Mouse (Mus musculus) urinary bladder, adult 18-20 months (tissue): ENCODE results near the gene Ints4.
A peak's percentile ranks its signal among the peaks of the same experiment; 100 is the strongest.
"Not testable (repeated sequence)": the region's sequence is repeated elsewhere in the genome, so short reads cannot be mapped to it uniquely, and the experiment has no call there.

Source experiments
- DNase-seq, 2 experiments: peaks; one replicate each; pipeline ENCODE4 v3.0.0; 2022; ENCODE audit warnings: low spot score in 2 of 2, mixed read lengths in 2 of 2

Ints4 gene

GRCm38 (mm10) chr7:97480821-97481339 is at the start of gene Ints4:
TSS of gene Ints4 (plus strand) at chr7:97480956.
- DNase-seq = peak; percentile 75 to 89

- DNase-seq = not testable (repeated sequence)
These were observed 47.2 kb upstream of the Ints4 start for GRCm38 (mm10) chr7:97433517-97433916.

DNA sequence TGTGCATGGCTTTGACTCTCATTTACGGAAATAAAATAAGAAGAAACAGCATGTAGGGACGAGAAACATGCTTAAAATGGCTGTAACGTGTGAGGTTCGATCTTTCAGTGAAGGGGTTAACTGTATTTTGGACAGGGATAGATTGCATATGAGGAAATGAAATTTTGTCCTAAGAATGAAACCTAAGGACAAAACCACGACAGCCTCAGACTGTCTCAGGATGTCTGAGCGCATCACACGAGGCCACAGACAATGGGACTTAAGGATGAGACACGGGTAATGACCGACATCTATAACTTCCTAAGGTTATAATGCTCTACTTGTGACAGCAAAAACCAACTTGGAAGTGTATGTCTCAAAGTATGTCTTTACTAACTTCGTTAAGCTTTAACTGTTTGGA is 46.2 kb upstream of the Ints4 start:
- no peak for DNase-seq

GRCm38 (mm10) chr7:97438986-97439385 is 41.8 kb upstream of the Ints4 start:
- no peak for DNase-seq

GRCm38 (mm10) chr7:97446171-97446925 is 34.4 kb upstream of the Ints4 start:
- no peak for DNase-seq

DNA sequence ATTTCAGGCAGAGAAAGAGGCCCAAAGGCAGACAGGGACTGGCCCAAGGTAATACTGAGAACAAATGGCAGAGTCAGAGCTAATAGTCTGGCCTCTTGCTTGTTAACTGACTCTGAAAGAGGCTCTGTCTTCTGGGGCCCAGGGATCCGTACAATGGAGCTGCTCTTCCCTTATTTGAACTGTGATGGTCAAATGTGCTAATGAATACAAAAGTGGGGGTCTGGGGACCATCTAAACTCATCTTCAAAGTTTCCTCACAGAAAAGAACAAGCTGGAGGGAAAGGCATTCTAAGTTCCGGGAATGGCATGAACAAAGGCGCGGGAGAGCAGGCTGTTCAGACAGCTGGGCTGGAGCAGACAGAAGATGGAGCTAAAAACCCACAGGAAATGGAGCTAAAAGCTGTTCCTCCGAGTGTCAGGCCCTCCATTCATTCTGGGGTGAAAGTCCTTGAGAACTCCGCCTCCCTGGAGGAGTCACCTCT is 33.7 kb upstream of the Ints4 start:
- no peak for DNase-seq

DNA sequence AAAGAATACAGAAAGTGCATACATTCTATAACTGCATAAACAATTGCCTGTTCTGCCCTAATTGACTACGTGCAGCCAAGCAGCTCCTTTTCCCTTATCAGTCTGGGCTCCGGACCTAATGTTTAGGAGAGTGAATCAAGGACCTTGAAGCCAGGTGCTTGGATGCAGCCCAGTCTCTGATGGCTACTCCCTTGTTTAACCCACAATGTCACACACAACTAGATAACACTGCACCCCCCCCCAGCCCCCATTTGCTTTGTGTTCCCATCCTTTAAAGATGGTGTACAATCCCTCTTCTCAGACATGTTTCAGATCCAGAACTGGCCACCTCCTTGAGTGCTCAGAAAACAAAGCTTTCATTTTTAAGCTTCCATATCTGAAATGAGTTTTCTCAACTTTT is 29.7 kb upstream of the Ints4 start, which contains the start of gene Kctd14:
Gene Kctd14, plus strand, starts transcription at position 301 of the 400 bp plus-strand sequence.
- DNase-seq = not testable (repeated sequence)

DNA sequence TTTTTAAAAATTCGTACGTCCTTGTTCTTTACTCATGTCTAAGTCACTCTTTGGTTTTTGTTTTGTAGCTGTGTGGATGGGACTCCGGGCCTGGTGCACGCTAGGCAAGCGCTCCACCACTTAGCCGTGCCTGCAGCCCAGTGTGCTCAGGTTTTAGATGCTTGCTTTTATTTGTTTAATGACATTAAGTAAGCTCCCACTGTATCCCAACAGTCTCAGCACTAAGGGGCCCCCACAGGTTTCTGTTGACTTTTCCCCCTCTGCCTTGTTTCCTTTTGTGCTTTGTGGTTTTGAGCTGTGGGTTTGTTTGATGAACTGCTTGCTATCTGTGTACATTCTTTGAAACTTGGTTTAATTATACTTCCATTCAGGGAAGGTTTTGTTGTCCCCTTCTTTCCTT is 28.6 kb upstream of the Ints4 start:
- no peak for DNase-seq

DNA sequence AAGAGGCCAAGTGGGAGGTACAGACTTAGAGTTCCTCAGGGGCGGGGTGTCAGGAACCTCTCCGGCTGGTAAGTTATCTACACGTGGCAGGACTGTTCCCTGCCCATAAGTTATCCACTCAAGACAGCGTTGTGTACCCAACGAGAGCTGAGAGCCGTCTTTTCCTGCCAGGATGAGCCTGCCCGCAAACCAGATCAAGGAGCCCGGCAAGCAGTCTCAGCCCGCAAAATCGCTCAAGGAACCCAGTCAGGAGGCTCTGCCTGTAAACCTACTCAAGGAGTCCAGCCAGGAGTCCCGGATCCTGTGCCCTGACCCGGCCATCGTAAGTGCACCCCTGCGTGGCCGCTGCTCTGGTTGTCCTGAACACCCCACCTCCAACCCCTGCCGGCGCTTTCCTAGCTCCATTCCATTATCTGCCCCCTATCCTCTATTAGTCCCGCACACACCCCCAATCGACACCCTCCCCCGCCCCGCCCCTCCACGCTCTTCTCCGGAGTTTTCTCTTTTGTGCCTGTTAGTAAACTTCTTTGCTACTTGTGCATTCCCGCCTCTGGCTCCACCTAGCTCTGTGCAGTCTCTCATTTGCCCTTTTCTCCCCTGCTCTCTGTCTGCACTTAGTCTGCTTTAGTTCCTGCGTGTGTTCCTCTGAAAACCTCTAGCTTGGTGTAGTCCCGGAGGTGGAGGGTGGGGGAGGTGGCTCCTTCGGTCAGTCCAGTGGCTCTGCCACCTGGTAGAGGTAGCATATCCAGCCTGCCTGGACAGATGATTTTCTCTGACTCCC is 27.4 kb upstream of the Ints4 start:
- DNase-seq = peak in 1 of 2 experiments; percentile 23

- DNase-seq = no peak
These were observed 26.0 kb upstream of the Ints4 start for GRCm38 (mm10) chr7:97454795-97455194.

DNA sequence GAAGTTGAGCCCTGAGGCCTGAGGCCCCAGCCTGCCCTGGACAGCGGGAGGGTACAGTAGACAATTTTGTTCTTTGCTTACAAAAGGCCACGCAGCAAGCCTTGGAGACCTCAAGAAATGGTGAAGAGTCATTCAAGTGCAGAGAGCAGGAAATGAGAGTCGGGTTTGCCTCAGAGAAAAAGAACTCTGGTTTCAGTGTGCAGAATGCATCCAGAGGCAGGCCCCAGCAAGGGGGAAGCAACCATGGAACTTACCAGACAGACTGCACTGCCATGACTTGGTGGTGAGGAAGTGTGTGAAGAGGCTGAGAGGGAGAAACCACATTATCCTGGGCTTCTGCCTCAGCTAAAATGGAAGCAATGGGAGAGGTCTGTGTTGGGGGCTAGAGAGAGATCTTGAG is 25.2 kb upstream of the Ints4 start:
- DNase-seq = no peak

GRCm38 (mm10) chr7:97473001-97473400 is 7.8 kb upstream of the Ints4 start:
- DNase-seq = no peak

DNA sequence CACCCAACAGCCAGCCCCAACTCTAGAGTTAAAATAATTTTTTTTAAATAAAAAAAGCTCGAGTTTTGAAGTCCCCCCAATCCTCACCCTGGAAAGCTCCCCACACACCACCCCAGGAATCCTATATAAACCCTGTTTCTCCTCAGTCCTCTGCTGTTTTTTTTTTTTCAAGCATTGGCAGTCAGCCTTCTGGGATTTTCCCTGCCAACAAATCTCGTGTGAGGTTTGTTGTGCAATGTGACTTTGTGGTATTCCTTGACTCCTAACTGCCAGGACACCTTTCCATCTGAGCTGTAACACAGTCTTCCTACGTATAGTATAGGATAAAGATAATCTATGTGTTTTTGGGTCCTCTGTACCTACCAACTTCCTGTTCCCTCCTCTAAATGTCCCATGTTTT is 1.4 kb upstream of the Ints4 start:
- DNase-seq = no peak

- DNase-seq = no peak
These were observed 466 bp upstream of the Ints4 start for GRCm38 (mm10) chr7:97480290-97480689.

- no peak for DNase-seq
These were observed 2.6 kb downstream of the Ints4 start for GRCm38 (mm10) chr7:97483378-97483777.

DNA sequence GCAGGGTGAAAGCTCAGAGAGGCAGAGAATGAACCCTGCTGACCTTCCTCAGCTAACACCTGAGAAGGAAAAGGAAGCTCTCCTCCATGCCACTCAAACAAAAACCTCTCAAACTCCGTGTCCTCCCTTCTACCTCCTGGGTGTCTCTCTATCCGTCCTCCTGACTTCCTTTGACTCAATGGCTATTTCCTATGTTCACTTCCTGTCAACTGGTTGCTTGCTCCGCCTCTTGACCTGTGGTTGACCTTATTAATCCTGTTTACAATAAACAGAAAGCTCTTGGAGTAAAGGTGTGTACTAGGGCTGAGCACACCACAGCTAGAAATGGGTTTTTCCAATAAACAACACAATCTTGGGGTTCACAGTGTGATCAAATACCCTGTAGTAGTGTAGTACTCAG is 10.4 kb downstream of the Ints4 start:
- no peak for DNase-seq

DNA sequence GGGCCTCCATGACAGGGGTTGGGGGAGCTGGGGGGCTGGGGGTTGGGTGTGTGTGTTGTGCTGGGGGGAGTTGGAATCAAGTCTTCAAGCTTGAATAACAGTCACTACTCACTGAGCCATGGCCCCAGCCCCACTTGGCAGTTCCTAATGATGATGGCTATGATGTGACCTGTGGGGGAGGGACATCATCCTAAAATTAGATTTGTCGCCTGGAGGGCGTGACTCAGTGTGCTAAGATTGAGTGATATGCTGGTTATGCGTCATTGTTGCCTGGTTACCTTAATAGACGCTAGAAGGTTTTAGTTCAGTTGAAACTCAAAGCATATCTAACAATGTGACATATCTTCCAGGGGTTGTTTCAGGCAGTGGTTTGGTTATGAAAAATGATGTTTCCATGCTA is 11.7 kb downstream of the Ints4 start:
- DNase-seq = no peak

DNA sequence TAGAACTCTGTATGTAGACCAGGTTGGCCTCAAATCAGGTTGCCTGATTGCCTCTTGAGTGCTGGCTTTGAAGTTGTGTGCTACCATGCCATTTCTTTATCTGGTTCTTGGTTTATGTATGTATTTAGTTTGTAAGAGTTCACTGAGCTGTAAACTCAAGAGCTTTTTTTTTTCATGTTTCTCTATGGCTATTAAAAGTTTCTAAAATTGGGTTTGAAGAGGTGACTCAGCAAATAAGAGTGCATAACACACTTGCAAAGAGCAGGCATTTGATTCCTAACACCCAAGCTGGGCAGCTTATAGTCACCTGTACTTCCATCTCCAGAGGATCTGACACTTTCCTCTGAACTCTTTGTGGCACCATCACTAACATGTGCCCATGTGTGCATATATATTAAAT is 14.3 kb downstream of the Ints4 start:
- no peak for DNase-seq

GRCm38 (mm10) chr7:97500555-97501209 is 19.9 kb downstream of the Ints4 start:
- no peak for DNase-seq

- DNase-seq = no peak
These were observed 34.0 kb downstream of the Ints4 start for GRCm38 (mm10) chr7:97514786-97515185.

DNA sequence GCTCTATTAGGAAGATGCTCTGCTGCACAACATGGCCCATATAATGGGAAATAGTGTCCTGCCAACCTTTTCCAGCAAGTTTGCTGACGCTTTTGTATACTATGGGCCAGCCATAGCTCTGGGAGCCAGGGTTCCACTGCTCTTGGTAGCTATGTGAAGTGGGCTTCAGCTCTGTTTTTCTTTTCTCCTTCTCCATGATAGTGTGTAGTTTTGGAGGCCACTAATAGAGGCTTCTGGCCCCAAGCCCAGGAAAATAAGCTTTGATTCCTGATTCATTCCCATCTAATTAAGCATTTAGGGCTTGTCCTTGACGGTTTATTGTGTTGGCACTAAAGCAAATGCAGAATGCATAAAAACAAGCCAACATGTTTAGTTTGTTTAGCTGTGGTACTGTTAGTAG is 39.2 kb downstream of the Ints4 start:
- no peak for DNase-seq

GRCm38 (mm10) chr7:97535531-97535930 is 54.8 kb downstream of the Ints4 start:
- DNase-seq = no peak
